Mouse (Mus musculus) kidney, adult 2 months (tissue): ENCODE data around the gene Cpt1b. TPM values are rescaled to one million over a fixed set of nuclear protein-coding genes. Genes with fewer than 3 reads are reported as not detected.

ENCODE experiments used
- DNase-seq: peaks from one replicate; pipeline ENCODE4 v3.0.0; 2021
- H3K27ac ChIP-seq: fragments of 200-500 bp; 2 replicates; pipeline ENCODE4 v1.5.1; 2012; ENCODE audit warnings: low read depth, low read length, control low read depth, inconsistent platforms; ENCODE audit not compliant: insufficient read depth
- H3K27me3 ChIP-seq: fragments of 200-500 bp; replicated peaks from 2 replicates; pipeline ENCODE4 v1.6.1; 2012; ENCODE audit warnings: mild to moderate bottlenecking, moderate library complexity, low read length, inconsistent platforms; ENCODE audit not compliant: control insufficient read depth, insufficient read depth
- H3K36me3 ChIP-seq: fragments of 200-500 bp; 2 replicates; pipeline ENCODE4 v1.6.1; 2012; ENCODE audit warnings: mild to moderate bottlenecking, moderate library complexity, low read length, inconsistent platforms; ENCODE audit not compliant: control insufficient read depth, insufficient read depth
- H3K4me1 ChIP-seq: fragments of 200-500 bp; 2 replicates; pipeline ENCODE4 v1.6.1; 2011; ENCODE audit warnings: low read length; ENCODE audit not compliant: control insufficient read depth, insufficient read depth
- H3K4me3 ChIP-seq: fragments of 200-500 bp; 2 replicates; pipeline ENCODE4 v1.5.1; 2011; ENCODE audit warnings: mild to moderate bottlenecking, low read depth, low read length, control low read depth; ENCODE audit not compliant: insufficient read depth
- CTCF ChIP-seq: fragments of 200-500 bp; conservative IDR thresholded peaks from 2 replicates; pipeline ENCODE4 v1.5.1; 2011; ENCODE audit warnings: low read depth, mild to moderate bottlenecking, control low read depth, low read length, moderate library complexity, mixed read lengths; ENCODE audit not compliant: insufficient read depth, insufficient read length
- POLR2A ChIP-seq: fragments of 200-500 bp; IDR thresholded peaks from one replicate; pipeline ENCODE4 v1.6.1; 2011; ENCODE audit warnings: low read depth, low read length, control low read depth
- WGBS: fragments of 180-500 bp; shearing (Covaris S2); methylation state at CpG from one replicate; pipeline ENCODE4 v1.1.7; 2018; 5-methylcytosine and 5-hydroxymethylcytosine counted together
- polyA plus RNA-seq: library from polyadenylated mRNA; depleted of rRNA; stranded (reverse); fragments of >200 nt; gene quantifications from 2 replicates; pipeline ENCODE4 v1.2.3, GENCODE M21; 2012; rRNA removed

The Cpt1b gene
- polyA plus RNA-seq: 55.3 and 64.1 TPM in 2 replicates

DNA sequence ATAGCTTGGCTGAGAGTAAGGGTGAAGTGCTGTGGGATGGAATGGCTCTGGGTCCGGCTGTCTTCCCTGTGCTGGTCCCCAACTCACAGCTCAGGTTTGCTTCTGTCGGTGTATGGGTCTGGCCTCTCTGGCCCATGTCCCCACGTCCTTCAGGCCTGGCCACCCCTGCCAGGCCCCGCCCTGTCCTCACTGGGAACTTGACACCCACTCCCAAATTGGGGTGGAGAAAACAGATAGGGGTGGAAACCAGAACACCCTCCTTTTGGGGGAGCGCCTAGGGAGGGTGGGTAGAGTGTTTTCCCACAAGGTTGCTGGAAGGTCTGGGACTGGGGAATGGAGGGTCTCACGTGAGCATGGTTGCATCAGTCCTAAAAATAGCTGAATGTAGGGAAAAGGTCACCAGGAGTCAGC is at the start of gene Cpt1b:
TSS of gene Cpt1b (minus strand) at position 153 of the 411 bp plus-strand sequence.
- Histone ChIP-seq H3K27ac (peak within 1 kb of the TSS; percentile 95), H3K27me3 (no peaks in the 10 kb centered on the region), H3K36me3 (no peaks in the 10 kb centered on the region), H3K4me1 (no peaks in the 10 kb centered on the region), H3K4me3 (peak within 1 kb of the TSS; percentile 44; the same call in 1 of the 2 replicates)
- peak; percentile 66 for DNase-seq
- WGBS: 46% methylated on average over 6 of the region's 6 CpGs
- TF ChIP-seq CTCF: no peak
- no peak for TF ChIP-seq POLR2A

DNA sequence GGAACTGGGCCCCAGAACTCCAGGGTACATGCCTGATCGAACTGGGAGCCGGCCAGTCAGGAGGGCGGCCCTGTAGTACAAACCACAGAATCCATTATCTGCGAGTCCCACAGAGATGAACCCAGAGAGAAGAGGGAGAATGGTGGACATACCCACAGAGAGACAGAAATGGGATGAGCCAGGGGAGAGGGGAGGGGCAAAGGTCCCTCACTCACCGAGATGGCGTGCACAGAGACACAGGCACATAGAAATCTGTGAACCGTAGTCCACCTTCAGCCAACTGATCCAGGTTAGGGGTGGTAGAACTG is 49.6 kb upstream of the Cpt1b start:
- H3K27ac ChIP-seq: no peak overlapping the region
- WGBS: 92% methylated on average over 7 of the region's 7 CpGs

DNA sequence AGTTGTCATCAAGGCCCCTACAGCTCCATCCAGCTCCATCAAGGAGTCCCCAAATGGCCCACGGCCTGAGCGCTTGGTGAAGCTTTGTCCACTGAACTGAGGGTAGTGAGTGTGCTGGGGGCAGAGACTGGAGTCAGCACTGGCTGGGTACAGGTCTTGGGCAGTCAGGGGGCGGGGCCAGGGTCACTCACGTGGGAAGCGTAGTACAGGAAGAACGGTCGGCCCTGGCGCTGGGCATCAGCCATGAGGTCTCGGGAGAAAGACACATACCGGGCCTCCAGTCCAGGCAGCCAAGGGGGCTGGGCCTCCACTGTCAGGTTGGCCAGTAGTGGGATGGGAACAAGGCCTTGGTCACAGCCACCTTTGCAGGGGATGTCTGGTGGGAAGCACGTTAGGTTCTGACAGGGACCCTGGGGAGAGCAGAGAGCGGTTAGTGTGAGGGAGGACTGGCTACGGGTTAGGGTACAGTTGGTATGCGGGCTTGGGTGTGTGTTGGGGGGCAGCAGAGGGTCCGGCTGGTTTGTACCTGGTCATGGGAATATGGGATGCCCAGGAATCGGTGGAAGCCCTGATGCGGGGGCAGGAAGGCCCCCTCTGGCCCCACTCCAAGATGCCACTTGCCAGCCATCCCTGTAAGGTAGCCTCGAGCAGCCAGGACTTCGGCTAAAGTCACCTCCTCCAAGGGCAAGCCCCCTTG is 49.1 kb upstream of the Cpt1b start:
- H3K27ac ChIP-seq: no peak overlapping the region
- H3K4me3 ChIP-seq: no peak overlapping the region
- no peaks in the 10 kb centered on the region for H3K27me3 ChIP-seq
- H3K4me1 ChIP-seq: no peaks in the 10 kb centered on the region; the same call in 1 of the 2 replicates
- H3K36me3 ChIP-seq: no peaks in the 10 kb centered on the region
- DNase-seq: peak; percentile 9
- TF ChIP-seq CTCF (no peak), POLR2A (no peak)
- WGBS: 90% methylated on average over 19 of the region's 19 CpGs

More for the DNA sequence above, 49.6 kb upstream of the Cpt1b start:
- Histone ChIP-seq H3K4me1 (peaks cover under 1% of the 10 kb centered on the region; the same call in 1 of the 2 replicates), H3K4me3 (no peak overlapping the region), H3K27me3 (no peaks in the 10 kb centered on the region), H3K36me3 (no peaks in the 10 kb centered on the region)
- no peak for TF ChIP-seq CTCF
- TF ChIP-seq POLR2A: no peak
- no peak for DNase-seq

DNA sequence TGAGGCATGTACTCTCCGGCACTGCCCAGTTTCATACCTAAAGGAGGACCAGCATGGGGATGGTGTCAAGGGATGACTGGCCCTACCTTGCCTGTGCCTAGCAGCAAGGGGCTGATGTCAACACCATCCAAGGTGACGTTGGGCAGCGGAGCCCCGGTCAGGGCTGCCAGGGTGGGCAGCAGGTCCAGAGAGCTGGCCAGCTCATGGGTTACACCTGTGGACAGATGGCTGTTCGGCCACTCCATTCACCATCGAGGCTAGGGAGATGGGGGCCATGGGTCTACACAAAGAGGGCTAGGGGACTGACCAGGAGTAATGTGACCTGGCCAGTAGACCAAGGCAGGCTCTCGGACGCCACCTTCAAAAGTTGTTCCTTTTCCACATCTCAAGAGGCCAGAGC is 48.3 kb upstream of the Cpt1b start:
- Histone ChIP-seq H3K36me3 (no peaks in the 10 kb centered on the region), H3K27me3 (no peaks in the 10 kb centered on the region), H3K4me1 (no peaks in the 10 kb centered on the region; the same call in 1 of the 2 replicates), H3K4me3 (no peak overlapping the region), H3K27ac (no peak overlapping the region)
- TF ChIP-seq POLR2A (no peak), CTCF (no peak)
- DNase-seq: no peak
- WGBS: 97% methylated on average over 8 of the region's 8 CpGs

DNA sequence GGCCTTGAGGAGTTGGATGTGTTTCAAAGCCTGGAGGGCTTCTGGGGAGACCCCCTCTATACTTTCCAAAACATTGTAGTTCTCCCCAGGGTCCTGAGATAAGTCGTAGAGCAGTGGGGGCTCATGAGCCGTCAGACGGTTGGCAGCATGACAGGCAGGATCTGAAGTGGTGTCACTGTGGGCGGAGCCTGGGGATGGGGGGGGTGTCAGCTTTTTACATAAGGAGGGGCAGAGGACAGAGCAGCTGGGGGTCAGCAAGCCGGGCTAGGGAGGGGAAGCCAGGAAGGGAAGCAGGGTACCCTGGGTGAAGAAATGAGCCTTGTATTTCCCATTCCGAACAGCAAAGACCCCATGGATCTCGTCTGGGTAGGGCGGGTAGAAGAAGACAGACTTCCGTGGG is 47.7 kb upstream of the Cpt1b start:
- no peak overlapping the region for H3K27ac ChIP-seq
- no peak overlapping the region for H3K4me3 ChIP-seq
- no peaks in the 10 kb centered on the region for H3K36me3 ChIP-seq
- H3K4me1 ChIP-seq: no peaks in the 10 kb centered on the region; the same call in 1 of the 2 replicates
- WGBS: 94% methylated on average over 9 of the region's 9 CpGs
- DNase-seq: no peak
- no peaks in the 10 kb centered on the region for H3K27me3 ChIP-seq
- TF ChIP-seq CTCF (no peak), POLR2A (no peak)

DNA sequence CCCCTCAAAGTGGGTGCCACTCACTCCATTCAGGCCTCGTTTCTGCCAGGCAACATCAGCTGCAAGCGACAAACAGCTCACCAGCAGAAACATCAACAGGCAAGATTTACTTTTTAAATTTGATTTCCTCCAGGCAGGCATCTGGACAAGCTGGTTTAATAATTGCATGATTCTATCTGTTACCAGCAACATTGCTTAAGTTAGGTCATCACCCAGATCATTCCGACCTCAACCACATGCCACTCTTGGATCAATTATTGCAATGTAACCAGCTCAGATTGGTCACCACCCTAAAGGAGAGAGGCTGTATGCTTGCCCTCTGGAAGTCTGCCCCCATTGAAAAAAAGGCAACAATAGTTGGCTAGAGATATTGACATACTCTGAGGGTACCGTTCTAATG is 45.8 kb upstream of the Cpt1b start:
- WGBS: 86% methylated on average over 4 of the region's 4 CpGs
- TF ChIP-seq POLR2A (no peak), CTCF (no peak)
- no peak for DNase-seq

DNA sequence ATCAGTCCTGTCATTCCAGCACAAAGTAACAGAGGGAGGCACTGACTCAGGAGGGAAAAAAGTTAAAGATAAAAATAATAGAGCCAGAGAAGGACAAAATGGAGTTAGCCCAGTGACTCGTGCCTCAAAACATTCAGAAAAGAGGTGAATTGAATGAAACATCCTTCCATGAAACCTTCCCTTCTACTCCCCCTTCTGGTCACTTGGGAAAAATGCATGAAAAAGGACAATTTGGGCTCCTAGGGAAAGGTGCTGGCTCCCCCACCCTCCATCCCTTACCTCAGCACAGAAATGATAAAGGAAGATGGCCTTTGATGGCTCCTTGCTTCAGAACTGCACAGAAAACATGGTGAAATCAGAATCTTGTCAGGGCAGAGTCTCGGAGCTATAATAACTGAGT is 42.9 kb upstream of the Cpt1b start:
- H3K4me1 ChIP-seq: no peaks in the 10 kb centered on the region
- TF ChIP-seq CTCF (peak; percentile 50), POLR2A (no peak)
- H3K4me3 ChIP-seq: no peak overlapping the region
- H3K27ac ChIP-seq: no peak overlapping the region
- H3K36me3 ChIP-seq: no peaks in the 10 kb centered on the region
- DNase-seq: peak; percentile 24
- H3K27me3 ChIP-seq: no peaks in the 10 kb centered on the region
- WGBS: 25% methylated on average over 2 of the region's 2 CpGs

More for the DNA sequence above, 45.8 kb upstream of the Cpt1b start:
- Histone ChIP-seq H3K4me3 (no peak overlapping the region), H3K4me1 (no peaks in the 10 kb centered on the region; the same call in 1 of the 2 replicates), H3K27ac (no peak overlapping the region), H3K27me3 (no peaks in the 10 kb centered on the region), H3K36me3 (no peaks in the 10 kb centered on the region)

DNA sequence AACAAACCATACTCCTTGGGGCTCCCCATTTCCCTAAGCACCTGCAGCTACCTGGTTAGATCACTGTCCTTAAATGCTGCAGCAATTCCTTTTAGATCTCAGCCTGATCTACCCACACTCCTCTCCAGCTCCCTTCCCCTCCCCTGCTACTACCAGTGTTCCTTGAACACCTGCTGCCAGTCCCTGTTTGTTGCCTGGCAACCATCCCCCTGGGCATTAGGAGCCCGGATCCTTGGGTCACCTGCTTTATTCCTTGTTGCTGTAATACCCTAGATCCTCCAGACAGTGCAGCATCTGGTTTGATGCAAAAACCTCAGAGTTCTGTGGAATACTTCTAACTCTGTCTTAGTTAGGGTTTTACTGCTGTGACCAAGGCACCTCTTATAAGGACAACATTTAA is 39.4 kb upstream of the Cpt1b start:
- WGBS: 13% methylated on average over 1 of the region's 1 CpGs
- DNase-seq: no peak

More for the DNA sequence above, 39.4 kb upstream of the Cpt1b start:
- H3K27ac ChIP-seq: no peak overlapping the region
- no peak overlapping the region for H3K4me3 ChIP-seq
- no peaks in the 10 kb centered on the region for H3K27me3 ChIP-seq
- H3K4me1 ChIP-seq: no peaks in the 10 kb centered on the region
- no peaks in the 10 kb centered on the region for H3K36me3 ChIP-seq
- TF ChIP-seq CTCF (no peak), POLR2A (no peak)
